Mouse (Mus musculus): ENCODE data around the gene Ccdc3. TPM values are rescaled to one million over a fixed set of nuclear protein-coding genes. Genes with fewer than 3 reads are reported as not detected.
"Not testable (repeated sequence)": the region's sequence is repeated elsewhere in the genome, so short reads cannot be mapped to it uniquely, and the experiment has no call there.

Gene Ccdc3
- 3.9 and 4.5 TPM in 2 replicates for polyA plus RNA-seq (2014; fragmentation: Nextera tagmentation; extraction: Ambion mirVana)

GRCm38 (mm10) chr2:5137500-5138286, at the start of gene Ccdc3:
Ccdc3 (plus strand) TSS chr2:5137776.
- Histone ChIP-seq H3K27ac (ENCODE audit: low read depth, low read length) (no peak within 1 kb of the TSS), H3K27me3 (ENCODE audit: control insufficient read depth, insufficient read depth, low read length) (peaks cover 21% of the 10 kb centered on the region), H3K9ac (ENCODE audit: low read length) (peak within 1 kb of the TSS; percentile 32; the same call in 1 of the 2 replicates), H3K4me1 (ENCODE audit: control insufficient read depth, insufficient read depth, low read length) (no peaks in the 10 kb centered on the region; the same call in 1 of the 2 replicates), H3K4me3 (ENCODE audit: low read depth, low read length) (peak within 1 kb of the TSS; percentile 42), H3K4me2 (ENCODE audit: low read depth) (peak within 1 kb of the TSS; percentile 60), H3K9me3 (ENCODE audit: control insufficient read depth, low read length) (no peaks in the 10 kb centered on the region), H3K36me3 (ENCODE audit: control insufficient read depth, insufficient read depth, low read length) (no peaks in the 10 kb centered on the region)
- WGBS = 1% methylated on average over 77 of the region's 78 CpGs
- DNase-seq (ENCODE audit: low spot score) (peak; percentile 61), ATAC-seq (ENCODE audit: insufficient read depth, low FRiP score, low TSS enrichment) (0 out of 2 replicates have a peak, but pooled peaks have one; percentile 27)

GRCm38 (mm10) chr2:5090385-5090784, 47.2 kb upstream of the Ccdc3 start:
- not testable (repeated sequence) for H3K4me2 ChIP-seq (ENCODE audit: low read depth); H3K27ac ChIP-seq (ENCODE audit: low read depth, low read length); H3K36me3 ChIP-seq (ENCODE audit: control insufficient read depth, insufficient read depth, low read length); H3K27me3 ChIP-seq (ENCODE audit: control insufficient read depth, insufficient read depth, low read length); H3K4me3 ChIP-seq (ENCODE audit: low read depth, low read length); H3K9me3 ChIP-seq (ENCODE audit: control insufficient read depth, low read length); H3K4me1 ChIP-seq (ENCODE audit: control insufficient read depth, insufficient read depth, low read length); H3K9ac ChIP-seq (ENCODE audit: low read length); ATAC-seq (ENCODE audit: insufficient read depth, low FRiP score, low TSS enrichment)
- peak; percentile 17 for DNase-seq (ENCODE audit: low spot score)
- 75% methylated on average over 2 of the region's 4 CpGs for WGBS

GRCm38 (mm10) chr2:5094876-5095275, 42.7 kb upstream of the Ccdc3 start:
- no peak for ATAC-seq (ENCODE audit: insufficient read depth, low FRiP score, low TSS enrichment)
- H3K36me3 ChIP-seq (ENCODE audit: control insufficient read depth, insufficient read depth, low read length) = no peaks in the 10 kb centered on the region
- no peaks in the 10 kb centered on the region for H3K9me3 ChIP-seq (ENCODE audit: control insufficient read depth, low read length)
- no peak overlapping the region for H3K4me3 ChIP-seq (ENCODE audit: low read depth, low read length)
- no peaks in the 10 kb centered on the region for H3K4me1 ChIP-seq (ENCODE audit: control insufficient read depth, insufficient read depth, low read length)
- no peak overlapping the region for H3K4me2 ChIP-seq (ENCODE audit: low read depth)
- H3K27ac ChIP-seq (ENCODE audit: low read depth, low read length) = no peak overlapping the region
- H3K9ac ChIP-seq (ENCODE audit: low read length) = no peak overlapping the region
- 86% methylated on average over 5 of the region's 5 CpGs for WGBS
- no peak for DNase-seq (ENCODE audit: low spot score)
- H3K27me3 ChIP-seq (ENCODE audit: control insufficient read depth, insufficient read depth, low read length) = no peaks in the 10 kb centered on the region

GRCm38 (mm10) chr2:5095316-5095715, 42.3 kb upstream of the Ccdc3 start:
- Histone ChIP-seq H3K4me3 (ENCODE audit: low read depth, low read length) (no peak overlapping the region), H3K4me2 (ENCODE audit: low read depth) (no peak overlapping the region), H3K9me3 (ENCODE audit: control insufficient read depth, low read length) (no peaks in the 10 kb centered on the region), H3K27me3 (ENCODE audit: control insufficient read depth, insufficient read depth, low read length) (no peaks in the 10 kb centered on the region), H3K9ac (ENCODE audit: low read length) (no peak overlapping the region), H3K36me3 (ENCODE audit: control insufficient read depth, insufficient read depth, low read length) (no peaks in the 10 kb centered on the region), H3K4me1 (ENCODE audit: control insufficient read depth, insufficient read depth, low read length) (no peaks in the 10 kb centered on the region), H3K27ac (ENCODE audit: low read depth, low read length) (no peak overlapping the region)
- no peak for ATAC-seq (ENCODE audit: insufficient read depth, low FRiP score, low TSS enrichment)
- no peak for DNase-seq (ENCODE audit: low spot score)
- 37% methylated on average over 1 of the region's 1 CpGs for WGBS

GRCm38 (mm10) chr2:5097786-5098445, 39.7 kb upstream of the Ccdc3 start:
- H3K27me3 ChIP-seq (ENCODE audit: control insufficient read depth, insufficient read depth, low read length) = no peaks in the 10 kb centered on the region
- H3K9me3 ChIP-seq (ENCODE audit: control insufficient read depth, low read length) = no peaks in the 10 kb centered on the region
- H3K4me1 ChIP-seq (ENCODE audit: control insufficient read depth, insufficient read depth, low read length) = no peaks in the 10 kb centered on the region
- peak overlapping the region; percentile 38 for H3K4me2 ChIP-seq (ENCODE audit: low read depth)
- H3K4me3 ChIP-seq (ENCODE audit: low read depth, low read length) = no peak overlapping the region
- H3K36me3 ChIP-seq (ENCODE audit: control insufficient read depth, insufficient read depth, low read length) = no peaks in the 10 kb centered on the region
- H3K9ac ChIP-seq (ENCODE audit: low read length) = peak overlapping the region; percentile 26; the same call in 1 of the 2 replicates
- H3K27ac ChIP-seq (ENCODE audit: low read depth, low read length) = peak overlapping the region; percentile 2; the same call in 1 of the 2 replicates
- 24% methylated on average over 20 of the region's 20 CpGs for WGBS
- 0 out of 2 replicates have a peak, but pooled peaks have one; percentile 41 for ATAC-seq (ENCODE audit: insufficient read depth, low FRiP score, low TSS enrichment)
- peak; percentile 47 for DNase-seq (ENCODE audit: low spot score)

- no peak for DNase-seq (ENCODE audit: low spot score)
- no peak for ATAC-seq (ENCODE audit: insufficient read depth, low FRiP score, low TSS enrichment)
- Histone ChIP-seq H3K27me3 (ENCODE audit: control insufficient read depth, insufficient read depth, low read length) (no peaks in the 10 kb centered on the region), H3K4me1 (ENCODE audit: control insufficient read depth, insufficient read depth, low read length) (no peaks in the 10 kb centered on the region), H3K36me3 (ENCODE audit: control insufficient read depth, insufficient read depth, low read length) (no peaks in the 10 kb centered on the region), H3K4me2 (ENCODE audit: low read depth) (no peak overlapping the region), H3K27ac (ENCODE audit: low read depth, low read length) (no peak overlapping the region), H3K9ac (ENCODE audit: low read length) (no peak overlapping the region), H3K9me3 (ENCODE audit: control insufficient read depth, low read length) (no peaks in the 10 kb centered on the region), H3K4me3 (ENCODE audit: low read depth, low read length) (no peak overlapping the region)
- 81% methylated on average over 6 of the region's 6 CpGs for WGBS
Measured at GRCm38 (mm10) chr2:5099176-5099575, 38.4 kb upstream of the Ccdc3 start.

- ATAC-seq (ENCODE audit: insufficient read depth, low FRiP score, low TSS enrichment) = no peak
- 86% methylated on average over 10 of the region's 10 CpGs for WGBS
- no peaks in the 10 kb centered on the region for H3K36me3 ChIP-seq (ENCODE audit: control insufficient read depth, insufficient read depth, low read length)
Measured at GRCm38 (mm10) chr2:5101743-5102245, 35.8 kb upstream of the Ccdc3 start.

GRCm38 (mm10) chr2:5102891-5103290, 34.7 kb upstream of the Ccdc3 start:
- H3K4me3 ChIP-seq (ENCODE audit: low read depth, low read length) = no peak overlapping the region

More at GRCm38 (mm10) chr2:5101743-5102245, 35.8 kb upstream of the Ccdc3 start:
- H3K27ac ChIP-seq (ENCODE audit: low read depth, low read length) = no peak overlapping the region
- DNase-seq (ENCODE audit: low spot score) = no peak
- H3K9me3 ChIP-seq (ENCODE audit: control insufficient read depth, low read length) = no peaks in the 10 kb centered on the region
- H3K9ac ChIP-seq (ENCODE audit: low read length) = no peak overlapping the region
- H3K4me3 ChIP-seq (ENCODE audit: low read depth, low read length) = no peak overlapping the region
- no peaks in the 10 kb centered on the region for H3K4me1 ChIP-seq (ENCODE audit: control insufficient read depth, insufficient read depth, low read length)
- no peak overlapping the region for H3K4me2 ChIP-seq (ENCODE audit: low read depth)
- no peaks in the 10 kb centered on the region for H3K27me3 ChIP-seq (ENCODE audit: control insufficient read depth, insufficient read depth, low read length)

More at GRCm38 (mm10) chr2:5102891-5103290, 34.7 kb upstream of the Ccdc3 start:
- no peak for ATAC-seq (ENCODE audit: insufficient read depth, low FRiP score, low TSS enrichment)
- WGBS = 76% methylated on average over 1 of the region's 1 CpGs
- Histone ChIP-seq H3K27me3 (ENCODE audit: control insufficient read depth, insufficient read depth, low read length) (no peaks in the 10 kb centered on the region), H3K4me2 (ENCODE audit: low read depth) (no peak overlapping the region), H3K9me3 (ENCODE audit: control insufficient read depth, low read length) (no peaks in the 10 kb centered on the region), H3K4me1 (ENCODE audit: control insufficient read depth, insufficient read depth, low read length) (no peaks in the 10 kb centered on the region), H3K27ac (ENCODE audit: low read depth, low read length) (no peak overlapping the region), H3K36me3 (ENCODE audit: control insufficient read depth, insufficient read depth, low read length) (no peaks in the 10 kb centered on the region), H3K9ac (ENCODE audit: low read length) (no peak overlapping the region)
- DNase-seq (ENCODE audit: low spot score) = no peak
